Mouse (Mus musculus) embryo, embryonic 11 days (tissue): Measurements from ENCODE around the gene Ankrd66.
"Not testable (repeated sequence)": the region's sequence is repeated elsewhere in the genome, so short reads cannot be mapped to it uniquely, and the experiment has no call there.

Source experiments
- DNase-seq: peaks from one replicate; pipeline ENCODE4 v3.0.0-alpha.2; 2015

The Ankrd66 gene

GRCm38 (mm10) chr17:43536841-43537240 lies 6.6 kb downstream of the Ankrd66 start:
- DNase-seq, result not testable (repeated sequence)

- DNase-seq, result peak; percentile 87
These were observed 8.8 kb downstream of the Ankrd66 start for GRCm38 (mm10) chr17:43534362-43535222.

DNA sequence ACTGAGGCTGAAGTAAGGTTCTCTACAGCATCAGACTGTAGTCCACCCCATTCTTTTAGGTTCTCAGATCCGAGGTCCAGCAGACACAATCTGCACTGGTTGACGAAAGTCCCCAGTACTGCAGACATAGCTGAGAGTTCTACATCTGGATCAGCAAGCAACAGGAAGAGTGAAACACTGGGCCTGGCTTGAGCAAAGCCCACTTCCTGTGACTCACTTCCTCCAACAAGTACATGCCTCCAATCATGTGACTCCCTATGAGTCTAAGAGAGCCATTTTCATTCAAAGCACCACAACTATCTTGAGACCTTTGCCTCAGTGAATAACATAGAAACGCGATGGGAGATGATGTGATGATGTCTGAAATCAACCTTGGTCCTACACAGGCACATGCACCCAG lies 12.2 kb downstream of the Ankrd66 start:
- no peak for DNase-seq

DNA sequence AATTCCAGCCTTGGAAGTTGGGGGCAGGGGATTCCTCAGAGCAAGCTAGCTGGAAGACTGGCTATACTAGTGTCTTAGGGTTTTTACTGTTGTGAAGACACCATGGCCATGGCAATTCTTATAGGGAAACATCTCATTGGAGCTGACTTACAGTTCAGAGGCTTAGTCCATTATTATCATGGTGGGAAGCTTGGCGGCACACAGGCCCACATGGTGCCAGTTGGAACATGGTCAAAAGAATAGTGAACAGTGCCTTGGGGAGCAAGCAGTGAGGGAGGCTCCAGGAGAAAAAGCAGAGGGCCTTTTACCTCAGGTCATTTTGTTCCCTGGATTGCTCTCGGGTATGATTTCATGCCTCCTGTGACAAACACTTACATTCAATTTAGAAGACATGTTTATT lies 12.9 kb downstream of the Ankrd66 start:
- DNase-seq, result no peak

- DNase-seq, result no peak
These were observed 23.3 kb downstream of the Ankrd66 start for GRCm38 (mm10) chr17:43520166-43520565.

DNA sequence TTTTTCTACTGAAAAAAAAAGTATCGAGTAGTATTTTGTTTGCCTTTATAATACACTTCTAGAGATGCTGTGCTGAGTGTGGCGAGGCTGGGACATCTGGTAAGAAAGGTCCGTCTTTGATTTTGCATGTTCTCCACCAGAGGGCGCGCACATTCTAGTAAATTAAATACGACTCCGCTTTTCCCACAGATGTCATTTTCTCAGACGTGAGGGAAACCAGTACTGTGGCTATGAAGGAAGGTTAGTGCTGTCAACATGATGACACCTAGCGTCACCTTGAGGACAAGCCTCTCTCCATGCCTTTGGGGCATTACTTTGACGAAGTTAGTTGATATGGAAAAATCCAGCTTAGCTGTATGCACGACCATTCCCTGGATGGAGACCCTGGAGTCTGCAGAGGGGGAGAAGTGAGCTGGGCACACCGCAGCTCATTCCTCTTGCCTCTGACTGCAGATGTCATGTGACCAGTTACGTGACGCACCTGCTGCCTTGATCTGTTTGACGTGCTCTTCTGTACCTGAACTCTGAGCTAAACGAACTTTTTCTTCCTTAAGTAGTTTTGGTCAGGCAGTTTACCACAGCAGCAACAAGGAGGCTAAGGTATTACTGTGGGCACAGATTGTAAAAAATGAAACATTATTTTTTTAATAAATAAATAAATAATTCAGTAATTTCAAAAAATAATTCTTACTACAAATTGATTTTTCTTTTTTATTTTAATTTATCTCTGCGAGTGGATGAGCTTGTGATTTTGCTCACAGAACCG lies 24.6 kb downstream of the Ankrd66 start:
- DNase-seq, result peak; percentile 89

DNA sequence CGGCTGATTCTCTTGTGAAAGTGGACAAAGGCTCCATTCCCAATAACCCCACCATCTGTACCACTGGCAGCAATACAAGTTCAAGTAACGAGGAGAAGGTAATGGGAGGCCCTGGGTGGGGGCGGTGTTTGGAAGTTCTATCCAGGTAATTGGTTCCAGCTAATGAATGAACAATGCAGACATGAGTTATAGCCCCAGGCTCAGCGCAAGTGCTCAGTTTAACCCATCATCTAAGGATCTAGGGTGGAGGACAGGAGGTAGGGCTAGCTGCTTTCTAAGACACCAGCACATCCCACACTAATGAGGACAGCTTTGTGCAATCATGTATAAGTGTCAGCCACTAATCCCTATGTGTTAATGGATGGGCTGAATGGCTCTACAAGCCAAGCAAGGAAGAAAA lies 32.7 kb downstream of the Ankrd66 start:
- DNase-seq, result no peak

GRCm38 (mm10) chr17:43504594-43504934 lies 38.9 kb downstream of the Ankrd66 start:
- no peak for DNase-seq

DNA sequence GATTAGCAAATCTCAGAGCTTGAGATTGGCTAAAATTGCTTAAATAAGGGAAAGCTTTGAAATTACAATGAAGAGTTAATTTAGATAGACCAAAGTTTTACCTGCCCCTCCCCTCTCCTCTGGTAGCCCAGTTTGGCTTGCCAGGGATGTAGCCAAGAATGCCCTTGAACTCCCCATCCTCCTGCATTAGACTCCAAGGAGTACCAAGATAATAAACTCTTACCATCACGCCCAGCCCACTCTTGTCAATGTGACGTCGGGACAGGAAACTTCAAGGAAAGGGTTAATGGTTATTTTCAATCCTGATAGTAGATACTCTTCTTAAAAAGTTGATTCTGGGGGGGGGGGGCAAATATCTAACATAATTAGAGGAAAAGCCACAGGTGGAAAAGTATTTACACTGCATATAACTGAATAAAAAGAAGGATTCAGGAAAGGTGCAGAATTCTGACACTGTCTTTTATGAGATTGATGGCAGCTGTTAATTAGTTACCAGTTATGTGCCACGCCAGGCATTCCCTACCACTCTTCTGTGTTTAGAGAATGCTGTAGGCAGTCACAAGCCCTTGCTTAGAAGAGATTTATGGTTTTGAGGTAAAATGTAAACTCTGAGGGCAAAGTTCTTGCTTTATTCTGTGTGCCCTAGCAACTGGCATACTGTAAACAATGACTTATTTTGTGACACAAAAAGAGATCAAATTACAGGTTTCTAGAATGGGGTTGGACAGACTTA lies 39.4 kb downstream of the Ankrd66 start:
- no peak for DNase-seq

- DNase-seq, result no peak
These were observed 40.8 kb downstream of the Ankrd66 start, which contains the start of gene Mep1a for GRCm38 (mm10) chr17:43502592-43502991. Mep1a (minus strand) TSS chr17:43502812.

- no peak for DNase-seq
These were observed 41.8 kb downstream of the Ankrd66 start for GRCm38 (mm10) chr17:43501631-43502030.

GRCm38 (mm10) chr17:43501223-43501622 lies 42.2 kb downstream of the Ankrd66 start:
- no peak for DNase-seq

DNA sequence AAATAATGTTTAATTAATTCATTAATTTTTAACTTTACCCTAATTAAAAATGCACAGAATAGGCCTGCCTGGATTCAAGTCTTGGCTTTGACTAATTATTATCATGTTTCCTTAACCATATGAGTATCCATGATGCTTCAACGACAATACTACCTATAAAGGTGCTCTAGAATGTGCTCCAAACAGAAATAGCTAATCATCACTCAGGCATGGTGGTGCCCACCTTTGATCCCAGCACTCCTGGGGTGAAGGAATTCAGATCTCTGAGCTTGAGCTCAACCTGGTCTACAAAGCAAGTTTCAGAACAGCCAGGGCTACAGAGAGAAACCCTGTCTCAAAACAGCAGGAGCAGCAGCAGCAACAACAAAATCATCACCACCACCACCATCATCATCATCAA lies 42.9 kb downstream of the Ankrd66 start:
- no peak for DNase-seq

- DNase-seq, result no peak
These were observed 45.9 kb downstream of the Ankrd66 start for GRCm38 (mm10) chr17:43497521-43497920.

GRCm38 (mm10) chr17:43495502-43495901 lies 47.9 kb downstream of the Ankrd66 start:
- DNase-seq, result no peak

DNA sequence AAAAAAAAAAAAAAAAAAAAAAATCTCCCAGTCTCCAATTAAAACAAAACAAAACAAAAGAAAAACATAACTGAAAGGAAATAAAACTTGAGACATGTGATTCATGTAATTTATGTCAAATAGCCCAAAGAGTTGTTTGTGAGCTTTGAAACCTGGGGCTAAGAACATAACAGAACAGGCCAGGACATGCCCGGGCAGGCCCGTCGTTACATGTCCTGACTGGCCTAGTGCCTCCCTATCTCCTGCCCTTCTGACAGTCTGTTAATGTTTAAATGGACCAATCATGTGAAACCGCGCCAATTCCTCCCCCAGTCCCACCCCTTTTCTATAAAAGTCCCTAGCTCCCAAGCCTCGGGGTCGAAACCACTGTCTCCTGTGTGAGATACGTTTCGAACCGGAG lies 53.1 kb downstream of the Ankrd66 start:
- not testable (repeated sequence) for DNase-seq

DNA sequence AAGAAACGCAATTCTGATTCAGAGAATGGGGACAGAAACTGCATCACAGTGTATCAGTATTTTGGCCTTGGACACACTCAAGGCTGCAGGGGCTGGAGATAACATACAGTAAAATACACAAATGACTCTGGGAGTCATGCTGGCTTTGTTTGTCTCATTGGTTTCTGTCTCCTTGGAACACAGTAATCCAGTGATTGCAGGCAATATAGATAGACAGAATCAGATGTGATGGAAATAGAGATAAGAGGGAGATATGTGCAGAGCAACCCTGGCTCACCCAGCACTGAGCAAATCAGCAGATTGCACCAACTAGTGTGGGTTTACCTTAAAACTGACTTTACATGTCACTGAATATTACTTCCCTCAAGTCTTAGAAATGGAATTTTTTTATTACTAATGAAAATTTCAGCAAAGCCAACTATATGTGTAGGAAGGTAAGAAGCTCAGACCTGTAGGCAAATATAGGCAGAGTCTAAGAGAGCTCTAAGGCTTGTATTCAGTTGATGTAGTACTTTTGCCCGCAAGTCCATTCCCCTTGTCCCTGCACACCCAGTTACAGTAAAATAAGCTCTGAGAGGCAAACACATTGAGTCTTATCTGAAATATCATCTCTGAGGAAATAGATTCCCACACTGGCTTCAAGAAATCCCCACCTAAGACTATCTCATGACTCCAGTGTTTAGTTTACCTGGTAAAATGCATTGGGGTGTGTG lies 54.8 kb downstream of the Ankrd66 start:
- DNase-seq, result no peak

GRCm38 (mm10) chr17:43485982-43486381 lies 57.5 kb downstream of the Ankrd66 start:
- no peak for DNase-seq
